ENCODE assay signal across 8 mouse cellular contexts in genomic region chr11:110337289-110338245, GRCm38 (mm10). TPM values are rescaled to one million over a fixed set of nuclear protein-coding genes. Genes with fewer than 3 reads are reported as not detected.
A peak's percentile ranks its signal among the peaks of the same experiment; 100 is the strongest.
DNase-seq lines count a peak whose midpoint lies in the region; ATAC-seq and TF ChIP-seq lines count a peak whose summit lies in the region.

Abca5 (minus strand) TSS chr11:110337716.

- peak within 1 kb of the TSS; percentile 75 for H3K9ac ChIP-seq in forebrain, embryonic 16.5 days (replicated peaks; ENCODE audit: low read depth, low read length)
- H3K9ac ChIP-seq in neural tube, embryonic 15.5 days (replicated peaks) = peak within 1 kb of the TSS; percentile 90

- peaks cover 28% of the 10 kb centered on the region for H3K9me3 ChIP-seq in G1E (replicated peaks)
- H3K9me3 ChIP-seq in forebrain, embryonic 16.5 days (ENCODE audit: control insufficient read depth, low read length) = no peaks in the 10 kb centered on the region
- no peaks in the 10 kb centered on the region for H3K9me3 ChIP-seq in neural tube, embryonic 15.5 days (replicated peaks)

- no peaks in the 10 kb centered on the region for H3K27me3 ChIP-seq in G1E (ENCODE audit: insufficient read depth, low read length)
- no peaks in the 10 kb centered on the region for H3K27me3 ChIP-seq in forebrain, embryonic 16.5 days (replicated peaks; ENCODE audit: control insufficient read depth, insufficient read depth, low read length)
- H3K27me3 ChIP-seq in neural tube, embryonic 15.5 days (replicated peaks) = no peaks in the 10 kb centered on the region

- H3K4me2 ChIP-seq in forebrain, embryonic 16.5 days (ENCODE audit: low read length) = peak within 1 kb of the TSS; percentile 72
- H3K4me2 ChIP-seq in neural tube, embryonic 15.5 days = peak within 1 kb of the TSS; percentile 79

- intact Hi-C loops in heart, postnatal 25 days (cut with DNase I) = no loop called here

- DNase-seq in G1E (ENCODE audit: low spot score) = no peak
- peak; percentile 90 to 98 for DNase-seq in cerebellum, adult 18-20 months
- peak; percentile 69 for DNase-seq in heart, postnatal 25 days (ENCODE audit: low spot score)
- DNase-seq in layer of hippocampus, adult 11-12 months (ENCODE audit: low spot score) = peak; percentile 87
- DNase-seq in lung, adult 18-20 months = peak; percentile 77 to 79
- peak; percentile 97 for DNase-seq in testis, postnatal 10 days (ENCODE audit: low spot score)

- peak within 1 kb of the TSS; percentile 30; the same call in 1 of the 2 replicates for H3K27ac ChIP-seq in forebrain, embryonic 16.5 days (ENCODE audit: low read length)
- H3K27ac ChIP-seq in neural tube, embryonic 15.5 days (replicated peaks) = peak within 1 kb of the TSS; percentile 86

- no peak for ATAC-seq in G1E (ENCODE audit: extremely low read depth, insufficient number of reproducible peaks, low FRiP score, poor library complexity, severe bottlenecking)
- peak; percentile 91 for ATAC-seq in forebrain, embryonic 16.5 days
- ATAC-seq in neural tube, embryonic 15.5 days (ENCODE audit: low FRiP score) = peak; percentile 92

- WGBS in forebrain, embryonic 16.5 days = under 1% methylated on average over 95 of the region's 95 CpGs
- under 1% methylated on average over 93 of the region's 95 CpGs for WGBS in neural tube, embryonic 15.5 days

- no peak for TF ChIP-seq CTCF in G1E (IDR thresholded peaks at IDR 0.05; ENCODE audit: low read depth, low read length)

- no peaks in the 10 kb centered on the region for H3K4me1 ChIP-seq in G1E (ENCODE audit: insufficient read depth, low read depth, low read length)
- H3K4me1 ChIP-seq in forebrain, embryonic 16.5 days (replicated peaks; ENCODE audit: control insufficient read depth, insufficient read depth, low read length) = peaks cover 4% of the 10 kb centered on the region
- peaks cover 13% of the 10 kb centered on the region; the same call in 1 of the 2 replicates for H3K4me1 ChIP-seq in neural tube, embryonic 15.5 days

- peak within 1 kb of the TSS; percentile 2; the same call in 1 of the 2 replicates for H3K4me3 ChIP-seq in G1E (ENCODE audit: low read depth, low read length)
- peak within 1 kb of the TSS; percentile 72 for H3K4me3 ChIP-seq in forebrain, embryonic 16.5 days (replicated peaks; ENCODE audit: low read length)
- peak within 1 kb of the TSS; percentile 87 for H3K4me3 ChIP-seq in neural tube, embryonic 15.5 days (replicated peaks)

- H3K36me3 ChIP-seq in G1E (replicated peaks) = no peaks in the 10 kb centered on the region
- H3K36me3 ChIP-seq in forebrain, embryonic 16.5 days (ENCODE audit: control insufficient read depth, insufficient read depth) = no peaks in the 10 kb centered on the region
- no peaks in the 10 kb centered on the region for H3K36me3 ChIP-seq in neural tube, embryonic 15.5 days

RNA-seq across cellular contexts. Expression of gene Abca5, which starts in this region (rescaled TPM):
- total RNA-seq in G1E (2014; fragmentation: Nextera tagmentation) (0.15 TPM in 1 of 2 replicates, not detected in the other), G1E (2017) (0.16 and 0.17 TPM in 2 replicates)
- polyA plus RNA-seq in G1E (2012) = not detected in 2 replicates
- 8.2 and 8.4 TPM in 2 replicates for polyA plus RNA-seq in forebrain, embryonic 16.5 days (2015; fragmentation: Nextera tagmentation; extraction: Ambion mirVana)
- 1 to 10 TPM; 7.1 to 8.1 TPM for total RNA-seq in heart, postnatal 25 days (2021)
- polyA plus RNA-seq in neural tube, embryonic 15.5 days (2015; fragmentation: Nextera tagmentation; extraction: Ambion mirVana) = 10.6 and 11.0 TPM in 2 replicates

Comparison
In these comparisons a context has a peak if more than half of its experiments do, and no peak if none do; other contexts are left out.
1. RNA of gene Abca5 (total RNA-seq): 7.1 to 8.1 TPM in heart, postnatal 25 days; 0.15 to 0.17 TPM in G1E; every median in the first group is over 4 times any median in the second.
2. H3K4me3 ChIP-seq: peak in every context shown above with its lines; median percentile 87 in neural tube, embryonic 15.5 days; 72 in forebrain, embryonic 16.5 days; 2 in G1E.